Mouse (Mus musculus): Measurements from ENCODE around the gene Pp2d1.

Pp2d1 gene

DNA sequence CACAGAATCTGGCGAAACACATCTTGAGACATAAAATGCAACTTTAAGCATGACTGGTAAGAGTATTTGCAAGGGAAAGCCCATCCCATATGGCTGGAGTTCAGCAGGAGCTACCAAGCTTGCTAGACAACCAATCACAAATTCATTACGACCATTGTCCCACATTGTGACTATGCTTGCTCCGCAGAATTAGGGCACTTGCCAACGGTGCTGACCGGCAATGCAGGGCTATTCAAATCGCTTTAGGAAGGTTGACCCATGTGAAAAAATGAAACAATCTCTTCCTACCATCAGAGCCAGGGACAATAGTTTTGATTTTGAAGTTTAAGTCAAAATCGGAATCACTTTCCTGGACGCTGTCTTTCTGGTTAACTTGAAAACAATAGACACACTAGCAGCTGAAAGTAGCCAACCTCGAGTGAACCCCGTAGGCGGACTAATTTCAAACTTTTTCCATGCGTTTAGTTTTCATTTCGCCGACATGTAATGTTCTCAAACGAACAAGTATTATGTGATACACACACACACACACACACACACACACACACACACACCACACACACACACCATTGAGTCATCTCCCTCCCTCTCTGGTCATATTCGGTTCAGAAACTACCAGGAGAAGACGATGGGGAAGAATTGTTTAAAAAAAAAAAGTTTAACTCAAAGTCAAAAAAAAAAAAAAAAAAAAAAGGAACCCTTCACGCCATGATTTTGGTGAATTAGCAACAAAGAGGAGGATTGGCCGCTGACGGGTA lies 27.1 kb upstream of the Pp2d1 start, which contains the start of gene Kat2b:
Gene Kat2b (plus strand): TSS at position 701 of the 758 bp plus-strand sequence.
- DNase-seq = peak in 1 of 2 experiments; percentile 15

DNA sequence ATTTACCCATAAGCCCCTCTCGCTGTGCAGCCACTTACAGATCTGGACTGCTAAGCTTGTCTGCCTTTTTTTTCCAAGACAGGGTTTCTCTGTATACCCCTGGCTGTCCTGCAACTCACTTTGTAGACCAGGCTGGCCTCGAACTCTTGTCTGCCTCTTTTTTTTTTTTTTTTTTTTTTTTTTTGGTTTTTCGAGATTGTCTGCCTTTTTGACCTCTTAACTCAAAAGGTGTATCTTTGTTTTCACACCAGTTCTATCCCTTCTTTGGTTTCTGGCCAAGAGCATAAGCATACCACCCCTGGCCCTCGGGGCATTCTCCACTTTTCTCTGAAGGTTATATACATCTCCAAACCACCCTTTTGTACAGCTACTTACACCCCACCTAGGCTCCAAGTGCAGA lies 25.6 kb upstream of the Pp2d1 start:
- no peak for DNase-seq

DNA sequence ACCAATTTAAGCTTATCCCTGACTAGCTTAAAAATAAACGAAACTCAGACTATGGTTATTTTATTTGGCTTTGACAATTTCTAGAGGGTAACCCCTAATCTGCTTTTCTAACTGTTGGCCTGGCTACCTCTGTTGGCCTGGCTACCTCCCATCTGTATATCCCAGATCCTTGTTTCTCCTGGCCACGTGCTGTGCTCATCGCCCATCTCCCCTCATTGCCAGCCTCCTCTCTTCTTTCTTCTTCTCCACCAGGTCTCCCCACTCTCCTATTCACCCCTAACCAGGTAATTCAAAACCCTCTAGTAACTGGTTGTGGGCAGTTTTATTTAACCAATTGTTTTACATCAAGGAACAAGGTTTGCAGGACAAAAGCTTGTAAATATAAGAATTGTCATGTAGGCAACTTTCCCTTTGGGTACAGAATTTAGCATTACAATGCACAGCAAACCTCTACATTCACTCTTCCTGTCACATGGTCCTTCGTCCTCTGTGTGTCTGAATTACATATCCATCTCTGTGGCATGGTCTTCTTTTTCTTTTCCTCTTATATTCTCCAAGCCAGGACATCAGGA lies 22.3 kb upstream of the Pp2d1 start:
- DNase-seq = no peak

DNA sequence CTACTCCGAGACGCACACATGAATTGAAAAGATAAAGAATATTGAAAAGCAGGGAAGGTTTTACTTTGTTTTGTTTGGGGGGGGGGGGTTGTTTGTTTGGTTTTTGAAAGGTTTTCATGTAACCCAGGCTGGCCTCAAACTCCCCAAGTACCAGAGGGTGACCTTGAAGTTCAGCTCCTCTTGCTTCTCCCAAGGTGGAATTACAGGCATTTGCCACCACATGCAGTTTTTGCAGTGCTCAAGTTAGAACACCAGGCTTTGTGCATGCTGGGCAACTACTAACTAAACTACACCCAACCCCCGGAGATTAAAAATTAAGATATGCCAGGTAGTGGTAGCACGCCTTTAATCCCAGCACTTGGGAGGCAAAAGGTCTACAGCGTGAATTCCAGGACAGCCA lies 20.4 kb upstream of the Pp2d1 start:
- DNase-seq = no peak

DNA sequence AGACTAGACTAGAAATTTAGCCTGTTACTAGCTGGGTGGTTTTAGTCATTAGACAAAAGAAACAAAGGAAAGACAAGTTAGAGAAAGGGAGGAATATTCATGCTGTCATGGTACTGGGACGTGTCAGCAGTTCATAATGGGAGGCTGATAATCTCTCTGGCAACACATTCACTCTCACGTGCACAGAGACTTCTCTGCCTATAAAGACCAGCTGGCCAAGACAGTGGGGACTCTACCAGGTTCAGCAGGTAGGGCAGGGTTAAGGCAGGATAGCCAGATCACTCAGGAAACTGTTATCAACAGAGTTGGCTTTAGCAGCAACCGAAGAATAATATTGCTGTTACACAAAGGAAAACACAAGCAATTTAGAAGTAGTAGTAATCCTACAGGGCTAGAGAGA lies 18.2 kb upstream of the Pp2d1 start:
- no peak for DNase-seq

DNA sequence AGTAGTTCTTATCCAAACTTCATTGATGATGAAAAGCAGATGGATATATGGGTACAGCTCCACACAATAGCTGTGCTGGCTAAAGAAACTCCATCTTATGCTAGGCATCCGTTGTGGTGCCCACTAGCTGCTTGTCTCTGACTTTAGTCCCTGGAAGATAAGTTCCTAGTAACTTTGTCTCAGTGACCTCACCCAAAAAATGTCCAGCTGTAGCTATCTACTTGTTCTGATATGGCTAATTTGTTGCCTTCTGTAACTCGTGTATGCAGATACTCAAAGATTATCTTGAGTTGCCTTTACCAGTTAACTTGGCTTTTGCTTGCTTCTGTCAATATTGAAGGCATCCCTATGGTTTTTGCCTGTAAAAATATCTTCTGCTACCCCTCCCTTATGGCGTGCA lies 15.6 kb upstream of the Pp2d1 start:
- no peak for DNase-seq

DNA sequence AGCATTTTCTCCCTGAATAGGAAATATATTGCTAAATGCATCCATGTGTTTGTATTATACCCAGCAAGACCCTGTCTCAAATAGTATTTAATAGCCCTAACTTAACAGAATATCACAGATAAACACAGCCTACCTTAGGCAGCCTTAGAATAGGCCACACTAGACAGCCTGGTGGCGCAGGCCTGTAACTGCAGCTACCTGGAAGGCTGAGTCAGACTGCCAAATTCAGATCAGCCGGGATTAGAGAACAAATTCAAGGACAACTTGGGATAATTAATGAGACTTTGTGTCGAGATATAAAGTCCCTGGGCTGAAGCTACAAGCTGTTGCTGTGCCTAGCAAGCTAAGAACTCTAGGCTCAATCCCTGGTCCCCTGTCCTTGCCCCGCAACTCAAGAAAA lies 14.8 kb upstream of the Pp2d1 start:
- DNase-seq = no peak

DNA sequence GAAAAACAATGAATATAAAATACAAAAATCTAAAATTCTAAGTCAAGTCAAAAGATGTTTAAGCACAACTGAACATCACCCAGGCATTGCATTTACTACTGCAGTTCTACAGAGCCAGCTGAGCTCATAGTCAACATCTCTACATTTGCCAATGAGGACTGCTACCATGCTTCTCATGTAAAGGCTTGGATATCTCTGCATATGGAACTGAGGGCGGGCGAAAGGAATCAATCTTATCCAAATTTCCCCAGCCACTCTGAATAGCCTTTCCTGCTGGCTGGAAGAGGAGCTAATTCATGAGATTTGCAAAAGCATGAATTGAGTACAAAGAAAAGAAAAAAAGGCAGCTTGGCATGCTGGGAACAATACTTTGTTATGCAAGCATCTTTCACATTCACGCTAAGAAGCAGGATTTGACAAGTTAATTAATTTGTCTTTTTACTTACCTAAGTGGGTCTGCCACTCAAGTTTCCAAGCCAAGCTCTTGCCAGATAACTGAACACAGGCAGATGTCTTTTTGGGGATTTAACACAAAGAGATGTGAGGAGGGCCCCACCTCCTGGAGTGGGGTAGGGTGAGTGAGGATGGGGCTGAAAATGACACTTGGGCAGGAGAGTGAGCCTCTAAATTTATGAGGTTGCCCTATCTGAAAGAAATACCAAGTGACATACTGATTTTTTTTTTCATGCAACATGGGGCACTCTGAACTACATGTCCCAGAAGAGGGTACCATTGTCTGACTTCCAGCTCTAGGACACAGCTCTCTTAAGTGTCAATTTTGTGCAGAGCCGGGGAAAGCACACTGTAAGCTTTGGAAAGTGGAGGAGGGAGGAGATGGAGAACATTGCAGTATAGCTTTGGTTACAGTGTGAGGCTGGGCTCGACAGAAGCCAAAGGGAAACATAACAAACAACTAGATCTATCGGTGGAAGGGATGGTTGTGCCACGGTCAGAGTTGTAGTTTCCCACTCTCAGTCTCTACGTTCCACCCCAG lies 12.4 kb upstream of the Pp2d1 start:
- DNase-seq = no peak

DNA sequence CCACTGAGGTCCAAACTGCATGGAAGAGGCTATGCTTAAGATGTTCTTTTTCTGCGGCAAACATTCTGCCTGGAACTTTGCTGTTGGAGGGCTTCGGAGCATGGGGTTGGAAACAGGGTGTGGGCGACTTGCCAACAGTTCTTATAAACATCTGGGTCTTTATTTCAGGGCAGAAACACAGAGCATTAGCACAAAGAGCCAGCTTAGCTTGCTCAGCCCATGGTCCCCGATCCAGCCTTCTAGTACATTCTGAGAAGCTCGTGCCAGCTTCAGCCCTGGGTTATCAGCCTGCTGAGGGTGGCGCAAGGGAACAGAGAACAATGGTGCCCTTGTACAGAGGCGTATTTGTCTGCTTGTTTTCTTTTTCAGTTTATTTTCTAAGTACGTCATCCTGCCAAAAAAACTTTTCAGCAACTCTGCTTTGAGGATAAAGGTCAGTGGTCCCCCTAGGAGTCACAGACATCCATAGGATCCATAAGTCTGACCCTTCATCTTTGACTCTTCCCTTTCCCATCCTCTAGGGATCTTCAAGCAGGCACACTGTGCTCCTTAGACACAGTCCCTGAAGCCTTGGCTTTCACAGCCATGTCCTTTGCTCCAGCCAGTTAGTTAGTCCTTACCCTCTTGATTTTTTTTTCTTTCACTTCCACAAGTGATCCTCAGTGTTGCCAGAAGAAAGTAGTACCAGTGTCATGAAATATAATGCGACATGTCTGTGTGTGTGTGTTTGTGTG lies 4.5 kb upstream of the Pp2d1 start:
- DNase-seq = no peak

DNA sequence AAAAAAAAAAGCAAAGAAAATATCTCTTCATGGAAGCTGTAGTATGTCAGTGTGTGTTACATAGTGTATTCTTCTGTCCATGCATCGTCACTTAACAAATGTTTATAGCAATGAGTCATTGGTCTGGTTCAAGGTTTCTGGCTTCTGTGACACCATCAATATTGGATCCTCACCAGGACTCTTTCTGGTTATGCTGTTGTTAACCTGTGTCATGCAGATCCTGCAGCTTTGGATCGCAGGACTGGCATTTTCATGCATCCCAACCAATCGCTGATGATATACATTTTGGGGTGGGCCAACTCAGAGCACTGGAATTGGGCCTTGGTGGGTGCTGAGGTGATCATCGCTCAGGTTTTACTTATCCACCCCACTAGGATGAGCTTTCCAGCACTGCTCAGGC lies 3.3 kb upstream of the Pp2d1 start:
- DNase-seq = no peak

DNA sequence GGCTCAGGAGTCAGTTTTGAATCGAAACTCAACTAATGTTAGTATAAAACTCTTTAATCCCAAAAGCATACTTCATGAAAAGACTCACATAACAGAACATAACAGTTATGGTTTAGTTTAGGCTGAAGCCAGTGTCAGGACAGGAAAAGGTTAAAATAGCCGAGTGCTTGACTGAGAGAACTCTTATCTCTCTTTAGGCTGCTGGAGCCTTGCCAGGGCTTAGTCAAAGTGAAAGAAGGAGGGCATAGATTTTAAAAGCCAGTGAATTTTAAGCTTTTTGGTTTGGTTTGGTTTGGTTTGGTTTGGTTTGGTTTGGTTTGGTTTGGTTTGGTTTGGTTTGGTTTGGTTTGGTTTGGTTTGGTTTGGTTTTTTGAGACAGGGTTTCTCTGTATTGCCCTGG lies 6.8 kb downstream of the Pp2d1 start:
- DNase-seq = no peak

DNA sequence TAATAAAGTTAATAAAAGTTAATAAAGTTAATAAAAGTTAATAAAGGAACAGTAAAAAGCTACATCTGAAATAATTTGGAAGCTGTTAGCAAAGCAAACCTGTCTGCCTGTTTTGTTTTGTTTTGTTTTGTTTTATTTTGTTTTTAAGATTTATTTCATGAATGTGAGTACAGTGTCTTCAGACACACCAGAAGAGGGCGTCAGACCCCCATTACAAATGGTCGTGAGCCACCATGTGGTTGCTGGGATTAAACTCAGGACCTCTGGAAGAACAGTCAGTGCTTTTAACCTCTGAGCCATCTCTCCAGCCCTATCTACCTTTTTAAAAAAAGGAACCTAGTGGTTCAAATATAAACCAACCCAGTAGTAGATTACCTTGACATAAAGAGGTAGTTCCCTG lies 8.1 kb downstream of the Pp2d1 start:
- peak in 1 of 2 experiments; percentile 7 for DNase-seq

DNA sequence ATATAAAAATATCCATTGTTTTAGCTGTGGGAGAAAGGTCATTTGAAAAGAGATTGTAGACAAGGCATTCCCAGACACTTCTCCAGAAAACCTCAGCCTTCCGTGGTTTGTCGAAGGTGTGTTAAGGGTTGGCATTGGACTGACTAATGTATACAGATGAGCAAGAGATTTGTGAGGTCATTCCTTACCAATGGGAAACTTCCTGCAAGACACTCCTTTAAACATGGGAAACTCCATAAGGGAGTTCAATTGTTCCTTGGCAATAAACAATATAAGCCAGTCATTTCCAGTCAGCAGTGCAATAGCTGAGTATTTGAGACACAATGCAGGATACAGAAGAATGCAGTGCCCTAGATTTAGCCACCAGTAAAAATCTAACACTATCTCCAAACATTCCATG lies 11.2 kb downstream of the Pp2d1 start:
- no peak for DNase-seq

DNA sequence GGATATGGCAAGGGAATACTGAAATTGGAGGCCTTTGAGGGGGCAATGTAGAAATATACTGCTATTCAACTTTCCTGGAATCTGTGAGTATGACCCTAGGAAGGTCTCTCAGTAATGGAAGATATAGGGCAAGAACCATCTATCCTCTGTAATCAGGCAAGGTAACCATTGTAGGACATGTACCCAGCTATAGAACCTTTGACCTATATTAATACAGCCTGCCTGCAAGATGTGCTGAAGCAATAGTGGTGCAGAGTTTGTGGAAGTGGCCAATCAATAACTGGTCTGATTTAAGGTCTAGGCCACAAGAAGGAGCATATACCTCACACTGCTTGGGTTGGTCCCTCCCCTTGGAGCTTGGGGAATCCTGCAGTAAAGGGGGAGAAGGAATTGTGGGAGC lies 18.7 kb downstream of the Pp2d1 start:
- DNase-seq = no peak

DNA sequence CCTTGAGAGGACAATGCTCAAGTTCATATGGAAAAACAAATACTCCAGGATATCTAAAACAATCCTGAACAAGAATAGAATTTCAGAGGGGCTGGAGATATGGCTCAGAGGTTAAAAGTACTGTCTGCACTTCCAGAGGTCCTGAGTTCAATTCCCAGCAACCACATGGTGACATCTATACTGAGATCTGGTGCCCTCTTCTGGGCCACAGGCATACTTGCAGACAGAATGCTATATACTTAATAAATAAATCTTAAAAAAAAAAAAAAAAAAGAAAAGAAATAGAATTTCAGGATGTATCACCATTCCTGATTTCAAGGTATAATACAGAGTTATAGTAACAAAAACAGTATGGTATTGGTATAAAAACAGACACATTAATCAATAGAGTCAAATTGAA lies 19.9 kb downstream of the Pp2d1 start:
- DNase-seq = no peak

DNA sequence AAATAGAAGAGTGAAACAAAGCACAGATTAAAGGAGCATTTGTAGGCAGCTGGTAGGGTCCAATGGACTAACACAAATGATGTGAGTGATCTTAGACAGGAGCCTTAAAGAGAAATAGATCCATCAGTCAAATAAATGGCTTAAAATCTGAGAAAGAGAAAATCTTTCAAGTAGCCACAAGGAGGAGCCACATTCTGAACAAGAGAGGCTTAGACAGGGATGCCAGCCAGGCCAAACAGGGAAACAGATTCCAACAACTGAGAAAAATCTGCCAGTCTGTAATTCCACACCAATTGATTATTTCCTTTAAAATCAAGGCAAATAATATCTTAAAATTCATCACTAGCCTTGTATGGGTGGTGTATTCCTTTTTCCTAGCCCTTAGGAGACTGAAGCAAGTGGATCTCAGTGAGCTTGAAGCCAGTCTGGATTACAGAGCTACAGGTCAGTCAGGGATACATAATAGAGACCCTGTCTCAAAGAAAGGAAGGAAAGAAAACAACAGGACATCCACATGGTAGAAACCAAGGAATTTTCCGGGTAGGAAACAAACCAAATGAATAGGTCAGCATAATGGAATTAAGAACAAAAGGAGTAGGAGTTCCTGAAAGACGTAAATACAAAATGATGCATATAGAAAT lies 26.8 kb downstream of the Pp2d1 start:
- no peak for DNase-seq

DNA sequence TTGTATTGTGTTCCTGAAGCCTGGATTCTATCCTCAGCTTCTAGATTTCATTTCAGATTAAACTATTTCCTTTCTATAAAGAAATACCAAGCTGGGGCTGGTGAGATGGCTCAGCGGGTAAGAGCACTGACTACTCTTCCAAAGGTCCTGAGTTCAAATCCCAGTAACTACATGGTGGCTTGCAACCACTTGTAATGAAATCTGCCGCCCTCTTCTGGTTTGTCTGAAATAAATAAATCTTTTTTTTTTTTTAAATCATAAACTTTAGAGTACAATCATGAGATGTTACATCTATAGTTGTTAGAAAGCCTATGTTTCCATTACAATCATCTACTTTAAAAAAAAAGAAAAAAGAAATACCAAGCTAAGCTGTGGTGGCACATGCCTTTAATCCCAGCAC lies 36.3 kb downstream of the Pp2d1 start:
- DNase-seq = no peak

DNA sequence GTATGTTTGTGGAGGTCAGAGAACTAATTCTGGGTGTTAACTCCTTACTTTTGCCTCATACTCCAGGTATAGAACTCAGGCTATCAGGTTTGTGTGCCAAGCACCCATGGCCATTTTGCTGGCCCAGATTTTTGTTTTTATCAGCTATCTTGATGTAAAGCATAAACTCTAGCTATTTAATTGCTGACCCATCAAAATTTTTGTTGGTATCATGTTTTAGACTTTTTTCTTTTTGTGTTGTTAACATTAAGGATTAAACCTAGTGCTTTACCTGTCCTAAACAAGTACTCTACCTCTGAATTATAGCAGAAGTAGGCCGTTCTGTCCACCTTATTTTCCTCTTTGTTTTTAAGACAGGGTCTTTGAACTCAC lies 50.3 kb downstream of the Pp2d1 start:
- no peak for DNase-seq

DNA sequence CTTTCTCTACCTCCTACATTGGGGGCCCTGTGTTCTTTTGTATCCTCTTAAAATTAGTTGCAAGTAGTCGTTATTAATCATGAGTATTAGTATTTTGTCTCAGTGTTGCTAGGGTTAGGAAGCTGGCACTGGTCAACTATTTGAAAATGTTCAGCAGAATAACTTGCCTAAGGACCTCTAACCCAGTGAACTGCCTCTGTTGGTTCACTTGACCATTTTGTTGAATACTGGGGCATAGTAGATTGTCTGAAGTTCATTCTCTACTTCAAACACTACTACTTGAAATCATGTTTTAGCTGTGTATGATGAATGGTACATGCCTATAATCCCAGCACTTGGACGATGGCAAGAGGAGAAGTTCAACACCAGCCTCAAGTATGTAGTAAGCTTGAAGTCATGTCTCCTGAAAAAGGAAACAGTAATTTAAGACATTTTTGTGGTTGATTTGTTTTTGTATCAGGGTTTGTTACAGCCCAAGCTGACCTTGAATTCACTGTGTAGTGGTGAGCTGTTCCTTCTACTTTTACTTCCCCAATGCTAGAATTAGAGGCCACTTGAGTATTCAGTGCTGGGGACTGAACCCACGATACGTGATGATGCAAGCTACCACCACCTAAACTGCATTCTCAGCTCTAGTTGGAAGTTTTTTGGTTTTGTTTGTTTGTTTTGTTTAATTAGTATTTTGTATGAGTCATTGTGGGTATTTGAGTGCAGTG lies 50.8 kb downstream of the Pp2d1 start:
- no peak for DNase-seq

DNA sequence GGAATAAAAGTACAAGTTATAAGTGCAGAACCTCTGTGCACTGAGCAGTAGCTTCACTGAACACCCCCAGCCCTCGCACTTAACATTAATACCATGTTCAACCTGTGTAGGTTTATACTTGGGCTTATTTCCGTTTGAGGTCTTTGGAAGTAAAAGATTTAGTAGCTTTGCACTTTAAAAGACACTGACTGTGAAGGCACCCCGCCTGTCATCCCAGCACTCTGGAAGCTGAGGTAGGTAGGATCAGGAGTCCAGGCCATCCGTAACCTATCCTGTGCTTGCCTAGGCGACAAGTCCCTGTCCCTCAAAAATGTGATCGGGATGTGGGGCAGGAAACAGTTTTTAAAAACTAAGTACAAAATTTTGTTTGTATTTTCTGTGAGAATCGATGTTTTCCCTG lies 58.8 kb downstream of the Pp2d1 start:
- DNase-seq = no peak

DNA sequence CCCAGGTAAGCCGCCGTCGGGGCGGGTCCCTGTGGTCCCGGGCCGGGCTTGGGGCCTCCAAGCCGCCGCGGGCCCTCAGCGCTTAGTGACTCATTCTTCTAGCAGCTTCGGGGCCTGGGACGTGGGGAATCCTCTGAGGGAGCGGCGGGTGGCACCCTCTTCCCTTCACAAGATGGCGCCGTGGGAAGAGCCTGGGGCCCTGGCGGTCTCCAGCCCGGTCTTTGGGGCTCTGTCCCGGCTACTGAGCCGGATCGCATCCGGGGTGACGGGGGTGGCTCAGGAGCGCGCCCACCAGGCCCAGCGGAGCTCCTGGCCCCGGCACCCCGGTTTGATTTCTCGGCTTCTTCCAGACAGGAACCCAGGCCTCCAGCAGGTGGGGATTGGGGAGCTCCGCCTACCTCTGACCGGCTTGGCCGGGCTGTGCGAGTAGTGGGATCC lies 59.6 kb downstream of the Pp2d1 start:
- DNase-seq = peak; percentile 55 to 68
